Mouse (Mus musculus) erythroblast, embryonic 14.5 days (primary cell): ENCODE data around the gene Pm20d2.

Source experiments
- GATA1 ChIP-seq: IDR thresholded peaks from 2 replicates; pipeline ENCODE4 v1.6.1; 2012; ENCODE audit warnings: low read length, inconsistent platforms, mixed read lengths
- TAL1 ChIP-seq: IDR thresholded peaks from 3 replicates; pipeline ENCODE4 v1.6.1; 2012; ENCODE audit warnings: low read length, inconsistent platforms, mixed read lengths

GRCm38 (mm10) chr4:33124493-33124892, 65.0 kb downstream of the Pm20d2 start:
- TF ChIP-seq TAL1 (no peak), GATA1 (no peak)
